Mouse (Mus musculus) gastrocnemius, postnatal 14 days (tissue): ENCODE results near the gene Tulp1. TPM values are rescaled to one million over a fixed set of nuclear protein-coding genes. Genes with fewer than 3 reads are reported as not detected.
"Not testable (repeated sequence)": the region's sequence is repeated elsewhere in the genome, so short reads cannot be mapped to it uniquely, and the experiment has no call there.

ENCODE experiments used
- DNase-seq: peaks from one replicate; pipeline ENCODE4 v3.0.0; 2021; ENCODE audit warnings: mixed read lengths
- intact Hi-C: fragments of 180-260 bp; cut with DNase I; formaldehyde crosslinking; loops from one replicate; pipeline ENCODE4 v1.15.1; 2025; ENCODE audit warnings: low total_unique reads
- total RNA-seq, 2 experiments: library from RNA; stranded (reverse); gene quantifications; 2 replicates each; pipeline ENCODE4 v1.2.3; 2021

Tulp1 gene
- total RNA-seq, 2 experiments from 2014 or later = not detected

GRCm38 (mm10) chr17:28371941-28372340, 6.9 kb upstream of the Tulp1 start:
- intact Hi-C loops = no loop called here
- no peak for DNase-seq

- intact Hi-C loops = no loop called here
- DNase-seq = no peak
These were observed 6.3 kb upstream of the Tulp1 start for GRCm38 (mm10) chr17:28371286-28371685.

GRCm38 (mm10) chr17:28369056-28369455, 4.0 kb upstream of the Tulp1 start:
- intact Hi-C loops = no loop called here
- DNase-seq = no peak

GRCm38 (mm10) chr17:28368449-28368848, 3.4 kb upstream of the Tulp1 start:
- intact Hi-C loops = no loop called here
- DNase-seq = peak; percentile 83

GRCm38 (mm10) chr17:28363507-28363906, 1.5 kb downstream of the Tulp1 start:
- intact Hi-C loops = no loop called here
- DNase-seq = no peak

GRCm38 (mm10) chr17:28362653-28363292, 2.2 kb downstream of the Tulp1 start:
- no peak for DNase-seq
- intact Hi-C loops = no loop called here

- DNase-seq = no peak
- intact Hi-C loops = no loop called here
These were observed 2.9 kb downstream of the Tulp1 start for GRCm38 (mm10) chr17:28361921-28362652.

GRCm38 (mm10) chr17:28360531-28361277, 4.3 kb downstream of the Tulp1 start:
- intact Hi-C loops = no loop called here
- DNase-seq = no peak

GRCm38 (mm10) chr17:28358576-28359261, 6.3 kb downstream of the Tulp1 start:
- DNase-seq, intact Hi-C loops: not testable (repeated sequence)

- no peak for DNase-seq
- intact Hi-C loops = no loop called here
These were observed 9.2 kb downstream of the Tulp1 start for GRCm38 (mm10) chr17:28355871-28356270.

- intact Hi-C loops = no loop called here
- no peak for DNase-seq
These were observed 13.0 kb downstream of the Tulp1 start for GRCm38 (mm10) chr17:28352018-28352417.

GRCm38 (mm10) chr17:28351353-28351890, 13.6 kb downstream of the Tulp1 start:
- DNase-seq = peak; percentile 41
- intact Hi-C loops = no loop called here

GRCm38 (mm10) chr17:28350466-28351352, 14.3 kb downstream of the Tulp1 start, which contains the start of gene Tead3:
Gene Tead3 (minus strand): TSS chr17:28350817.
- intact Hi-C loops = no loop called here
- peak; percentile 87 for DNase-seq

GRCm38 (mm10) chr17:28349901-28350465, 15.0 kb downstream of the Tulp1 start:
- intact Hi-C loops = no loop called here
- DNase-seq = peak; percentile 56

GRCm38 (mm10) chr17:28349264-28349880, 15.7 kb downstream of the Tulp1 start:
- no peak for DNase-seq
- intact Hi-C loops = no loop called here

- DNase-seq = no peak
- intact Hi-C loops = no loop called here
These were observed 16.8 kb downstream of the Tulp1 start for GRCm38 (mm10) chr17:28348211-28348610.

GRCm38 (mm10) chr17:28347327-28347726, 17.7 kb downstream of the Tulp1 start:
- intact Hi-C loops = no loop called here
- no peak for DNase-seq

- DNase-seq = no peak
These were observed 19.1 kb downstream of the Tulp1 start for GRCm38 (mm10) chr17:28345882-28346281.

More at GRCm38 (mm10) chr17:28345882-28346281, 19.1 kb downstream of the Tulp1 start:
- intact Hi-C loops = no loop called here
